Mouse (Mus musculus): ENCODE results near the gene Cybc1.

DNA sequence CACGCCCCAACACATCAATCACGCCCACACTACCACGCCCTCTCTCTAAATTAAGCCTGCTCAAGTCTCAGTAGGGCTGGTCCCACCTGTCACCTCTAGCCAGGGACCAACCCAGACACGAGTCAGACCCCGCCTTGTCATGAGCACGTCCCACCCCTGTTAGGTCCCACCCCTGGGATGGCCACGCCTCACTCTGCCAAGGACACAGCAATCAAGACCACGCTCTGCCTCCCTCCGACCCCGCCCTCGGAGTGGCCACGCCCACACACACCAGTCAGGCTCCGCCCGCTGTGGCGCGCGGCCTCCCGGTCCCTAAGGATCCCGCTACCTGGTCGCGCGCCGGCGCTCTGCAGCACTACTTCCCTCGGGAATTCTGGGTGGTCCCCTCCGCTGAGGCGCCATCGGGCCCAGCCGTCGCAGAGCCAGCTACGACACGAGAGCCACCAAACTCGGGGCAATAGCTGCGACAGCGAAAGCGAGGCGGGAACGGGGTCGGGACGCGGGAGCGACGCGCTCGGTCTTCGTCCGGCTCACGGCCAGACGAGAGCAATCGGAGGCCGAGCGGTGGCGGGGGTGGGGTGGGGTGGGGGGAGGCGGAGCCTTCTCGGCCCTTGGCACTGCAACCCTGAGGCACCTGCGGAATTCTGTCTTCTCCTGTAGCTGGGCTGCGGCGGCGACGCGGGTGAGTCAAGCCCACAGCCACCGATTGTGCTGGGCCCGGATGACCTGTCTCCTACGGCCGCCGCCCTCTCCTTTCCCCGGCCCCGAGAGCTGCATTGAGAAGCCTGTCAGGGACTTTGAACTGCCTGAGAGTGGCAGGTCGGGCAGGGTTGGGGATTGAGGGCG is 24.7 kb downstream of the Cybc1 start, which contains the start of the genes Hexdc and Ogfod3:
- TF ChIP-seq CTCF (conservative IDR thresholded peaks at IDR 0.05; ENCODE audit: low read length) (no peak), POU5F1 (IDR thresholded peaks at IDR 0.05; ENCODE audit: borderline replicate concordance, low read length) (no peak)
